Mouse (Mus musculus) MEL (cell line): Measurements from ENCODE around the gene Pak6.

Experiments used
- CTCF ChIP-seq, 3 experiments: IDR thresholded peaks in 2 of 3; conservative IDR thresholded peaks in 1 of 3; 2 replicates each; pipeline ENCODE4 v1.5.1; 2011 to 2012; ENCODE audit warnings: low read length in 3 of 3, low read depth in 2 of 3, mild to moderate bottlenecking in 2 of 3, improper control_type of control experiment in 1 of 3, inconsistent platforms in 1 of 3, mixed read lengths in 1 of 3, moderate library complexity in 1 of 3; ENCODE audit not compliant: control insufficient read depth in 1 of 3, insufficient read depth in 1 of 3, poor library complexity in 1 of 3, severe bottlenecking in 1 of 3
- UBTF ChIP-seq: IDR thresholded peaks from 2 replicates; pipeline ENCODE4 v1.6.1; 2012; ENCODE audit warnings: low read depth, mild to moderate bottlenecking, inconsistent platforms, low read length, improper control_type of control experiment, moderate library complexity, borderline replicate concordance; ENCODE audit not compliant: insufficient read depth

DNA sequence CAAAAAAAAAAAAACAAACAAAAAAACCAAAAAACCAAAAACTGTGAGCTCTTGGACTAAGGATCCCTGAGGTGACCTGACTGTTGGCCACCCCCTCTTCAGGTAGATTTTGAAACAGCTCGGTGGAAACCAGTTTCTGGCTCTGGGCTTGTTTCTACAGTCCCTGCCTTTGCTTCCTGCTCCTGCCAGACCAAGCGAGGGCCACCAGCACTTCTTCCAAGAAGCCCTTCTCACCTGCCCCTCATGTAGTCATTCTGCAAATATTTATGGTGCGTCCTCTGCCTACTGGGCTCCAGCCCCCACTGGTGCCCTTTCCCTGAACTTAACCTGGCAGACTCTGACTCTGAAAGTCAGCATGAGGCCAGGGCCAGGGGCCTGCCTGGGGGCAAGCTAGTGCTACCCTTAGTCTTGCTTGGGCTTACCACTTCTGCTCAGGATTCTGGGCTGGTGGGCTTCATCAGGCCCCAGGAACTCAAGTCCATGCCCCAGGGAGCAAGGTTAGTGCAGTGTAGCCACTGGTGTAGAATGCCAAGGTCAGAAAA lies 1.9 kb downstream of the Pak6 start:
- no peak for TF ChIP-seq CTCF (IDR thresholded peaks at IDR 0.05 in 2 of 3, conservative IDR thresholded peaks at IDR 0.05 in 1 of 3; ENCODE audit: control insufficient read depth in 1 of 3, insufficient read depth in 1 of 3, low read depth in 2 of 3, low read length in 3 of 3, poor library complexity in 1 of 3, severe bottlenecking in 1 of 3)
- TF ChIP-seq UBTF: no peak
